Mouse (Mus musculus) E14TG2a.4 (cell line): ENCODE measurements at regions not wholly inside any gene's neighbourhood (a gene's known extent, or its start where the extent isn't known, plus 50 kb on each side); places are given as distances from the start of the nearest gene placed in this dataset.

Source experiments
- CTCF ChIP-seq: conservative IDR thresholded peaks from 2 replicates; pipeline ENCODE4 v1.5.1; 2014; ENCODE audit warnings: low read length
- NANOG ChIP-seq: IDR thresholded peaks from 2 replicates; pipeline ENCODE4 v1.6.1; 2014; ENCODE audit warnings: borderline replicate concordance, low read length, mixed read lengths
- POU5F1 ChIP-seq: IDR thresholded peaks from 2 replicates; pipeline ENCODE4 v1.6.1; 2014; ENCODE audit warnings: low read length, borderline replicate concordance

- TF ChIP-seq CTCF (no peak), POU5F1 (no peak), NANOG (no peak)
Observed at GRCm38 (mm10) chr8:103408411-103408810, 623.0 kb upstream of the Cdh11 start.
